In genomic region chr9:64277706-64278105, GRCm38 (mm10) we compare ENCODE assay signal across 9 mouse cellular contexts. TPM values are rescaled to one million over a fixed set of nuclear protein-coding genes. Genes with fewer than 3 reads are reported as not detected.
DNase-seq lines count a peak whose midpoint lies in the region; ATAC-seq and TF ChIP-seq lines count a peak whose summit lies in the region.
"Had no signal": no experiment of that assay in that cellular context is flagged by ENCODE, and none has a peak within 500 bp of the region (broad histone marks: within the 10 kb centered on the region; RNA-seq: fewer than 3 reads in every experiment).

No protein-coding gene starts in this region.

- no peak overlapping the region for H3K4me3 ChIP-seq in kidney, adult 2 months (ENCODE audit: insufficient read depth, low read depth, low read length)
- no peak overlapping the region for H3K4me3 ChIP-seq in kidney, embryonic 14.5 days (ENCODE audit: low read length)
- no peak overlapping the region for H3K4me3 ChIP-seq in limb, embryonic 10.5 days
- H3K4me3 ChIP-seq: heart, embryonic 13.5 days had no signal

- no peak overlapping the region for H3K4me2 ChIP-seq in kidney, embryonic 14.5 days (replicated peaks; ENCODE audit: low read depth, low read length)
- H3K4me2 ChIP-seq: heart, embryonic 13.5 days had no signal

- no peak overlapping the region for H3K9ac ChIP-seq in kidney, embryonic 14.5 days (ENCODE audit: low read depth, low read length)
- H3K9ac ChIP-seq: heart, embryonic 13.5 days had no signal

- WGBS in kidney, adult 2 months, result 58% methylated on average over 8 of the region's 8 CpGs
- 70% methylated on average over 8 of the region's 8 CpGs for WGBS in kidney, embryonic 14.5 days
- 73% methylated on average over 8 of the region's 8 CpGs for WGBS in limb, embryonic 10.5 days

- intact Hi-C loops in heart, postnatal 14 days (cut with DNase I), result no loop called here

- peak; percentile 70 for TF ChIP-seq CTCF in kidney, adult 2 months (conservative IDR thresholded peaks at IDR 0.05; ENCODE audit: insufficient read depth, insufficient read length, low read depth, low read length)

- H3K27ac ChIP-seq in kidney, adult 2 months (ENCODE audit: insufficient read depth, low read depth, low read length), result no peak overlapping the region
- H3K27ac ChIP-seq in kidney, embryonic 14.5 days (ENCODE audit: low read depth, low read length), result no peak overlapping the region
- no peak overlapping the region for H3K27ac ChIP-seq in limb, embryonic 10.5 days
- H3K27ac ChIP-seq: heart, embryonic 13.5 days had no signal

- no peak for ATAC-seq in kidney, embryonic 14.5 days (ENCODE audit: low FRiP score, low TSS enrichment)
- ATAC-seq in common myeloid progenitor, adult 5-6 weeks (replicated peaks; ENCODE audit: low read depth, poor library complexity, severe bottlenecking), result peak; percentile 46

- TF ChIP-seq POLR2A in kidney, adult 2 months (IDR thresholded peaks at IDR 0.05; ENCODE audit: low read depth, low read length), result no peak

- DNase-seq in kidney, adult 2 months, result peak; percentile 71
- peak; percentile 56 for DNase-seq in adipocyte (ENCODE audit: low spot score)
- peak; percentile 64 to 80 for DNase-seq in heart, postnatal 14 days
- peak; percentile 79 for DNase-seq in limb, embryonic 10.5 days (ENCODE audit: low spot score)
- DNase-seq in retina, adult 2 months (ENCODE audit: low read depth, low spot score), result peak; percentile 42
- peak; percentile 61 to 72 for DNase-seq in thymus, postnatal 36 days

- H3K4me1 ChIP-seq in kidney, adult 2 months (ENCODE audit: control insufficient read depth, insufficient read depth, low read length), result no peaks in the 10 kb centered on the region; the same call in 1 of the 2 replicates
- peaks cover 5% of the 10 kb centered on the region for H3K4me1 ChIP-seq in kidney, embryonic 14.5 days (ENCODE audit: control insufficient read depth, insufficient read depth, low read length)
- peaks cover 5% of the 10 kb centered on the region for H3K4me1 ChIP-seq in limb, embryonic 10.5 days

- H3K27me3 ChIP-seq in kidney, adult 2 months (replicated peaks; ENCODE audit: control insufficient read depth, insufficient read depth, low read length), result no peaks in the 10 kb centered on the region
- no peaks in the 10 kb centered on the region for H3K27me3 ChIP-seq in kidney, embryonic 14.5 days (ENCODE audit: control insufficient read depth, insufficient read depth, low read length)
- H3K27me3 ChIP-seq in limb, embryonic 10.5 days (ENCODE audit: low read depth, poor library complexity, severe bottlenecking), result no peaks in the 10 kb centered on the region
- H3K27me3 ChIP-seq: heart, embryonic 13.5 days had no signal

- no peaks in the 10 kb centered on the region for H3K9me3 ChIP-seq in kidney, embryonic 14.5 days (ENCODE audit: control insufficient read depth, low read length)
- H3K9me3 ChIP-seq in limb, embryonic 10.5 days (replicated peaks), result no peaks in the 10 kb centered on the region
- H3K9me3 ChIP-seq: heart, embryonic 13.5 days had no signal

- H3K36me3 ChIP-seq in kidney, adult 2 months (ENCODE audit: control insufficient read depth, insufficient read depth, low read length), result no peaks in the 10 kb centered on the region
- no peaks in the 10 kb centered on the region for H3K36me3 ChIP-seq in kidney, embryonic 14.5 days (ENCODE audit: control insufficient read depth, insufficient read depth, low read length)
- no peaks in the 10 kb centered on the region for H3K36me3 ChIP-seq in limb, embryonic 10.5 days
- H3K36me3 ChIP-seq: heart, embryonic 13.5 days had no signal

RNA-seq across cellular contexts. Expression of gene Tipin, which starts 3.7 kb away (rescaled TPM):
- 3.2 and 5.5 TPM in 2 replicates for polyA plus RNA-seq in kidney, adult 2 months (2012; rRNA removed)
- 279 and 325 TPM in 2 replicates for polyA plus RNA-seq in kidney, embryonic 14.5 days (2014; fragmentation: Nextera tagmentation; extraction: Ambion mirVana)
- total RNA-seq in common myeloid progenitor, adult 5-6 weeks (2017), result 302 and 344 TPM in 2 replicates
- 10 to 100 TPM; 11.2 to 12.1 TPM for total RNA-seq in heart, postnatal 14 days (2021)
- 299 and 311 TPM in 2 replicates for polyA plus RNA-seq in limb, embryonic 10.5 days (2016; fragmentation: Nextera tagmentation; extraction: Ambion mirVana)

RNA-seq across cellular contexts. Expression of gene Map2k1, which starts 24.3 kb away (rescaled TPM):
- 40.8 and 46.3 TPM in 2 replicates for polyA plus RNA-seq in kidney, adult 2 months (2012; rRNA removed)
- 56.9 and 72.3 TPM in 2 replicates for polyA plus RNA-seq in kidney, embryonic 14.5 days (2014; fragmentation: Nextera tagmentation; extraction: Ambion mirVana)
- total RNA-seq in common myeloid progenitor, adult 5-6 weeks (2017), result 31.0 and 45.5 TPM in 2 replicates
- total RNA-seq in heart, postnatal 14 days (2021), result 10 to 100 TPM; 50.0 to 52.9 TPM
- 76.5 and 82.6 TPM in 2 replicates for polyA plus RNA-seq in limb, embryonic 10.5 days (2016; fragmentation: Nextera tagmentation; extraction: Ambion mirVana)

RNA-seq across cellular contexts. Expression of gene Uchl4, which starts 42.7 kb away (rescaled TPM):
- 0.11 and 0.15 TPM in 2 replicates for polyA plus RNA-seq in kidney, adult 2 months (2012; rRNA removed)
- 2.9 and 3.3 TPM in 2 replicates for polyA plus RNA-seq in kidney, embryonic 14.5 days (2014; fragmentation: Nextera tagmentation; extraction: Ambion mirVana)
- 0.46 and 2.0 TPM in 2 replicates for total RNA-seq in common myeloid progenitor, adult 5-6 weeks (2017)
- 1 to 10 TPM; 1.2 to 1.6 TPM for total RNA-seq in heart, postnatal 14 days (2021)
- 3.5 and 3.7 TPM in 2 replicates for polyA plus RNA-seq in limb, embryonic 10.5 days (2016; fragmentation: Nextera tagmentation; extraction: Ambion mirVana)

Comparison
In these comparisons a context has a peak if more than half of its experiments do, and no peak if none do; other contexts are left out.
1. RNA of gene Tipin, which starts 3.7 kb away (polyA plus RNA-seq): 299 to 311 TPM in limb, embryonic 10.5 days and 279 to 325 TPM in kidney, embryonic 14.5 days; 3.2 to 5.5 TPM in kidney, adult 2 months; every median in the first group is over 10 times any median in the second.
2. Peak in every context shown above with its lines, with median percentiles within 50 percentile points of each other: DNase-seq.